Mouse (Mus musculus): ENCODE results near the gene Trit1.

DNA sequence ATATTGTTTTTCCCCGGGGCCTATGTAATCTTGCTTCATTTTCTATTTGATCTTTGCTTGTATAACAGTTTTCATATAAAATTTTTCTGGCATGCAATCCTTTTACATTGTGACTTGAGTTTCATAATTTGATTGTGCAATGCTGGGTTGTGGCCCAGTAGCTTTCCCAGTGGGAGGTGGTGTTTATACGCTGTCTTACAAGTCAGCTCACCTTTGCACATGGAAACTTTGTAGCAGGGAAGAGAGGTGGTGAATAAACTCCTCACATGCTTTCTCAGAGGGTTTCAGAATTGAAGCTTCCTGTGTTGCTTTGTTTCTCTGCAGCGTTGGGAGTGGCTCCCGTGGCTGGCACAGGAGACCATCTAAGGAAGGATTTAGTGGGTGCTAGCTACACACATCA lies 28.4 kb downstream of the Trit1 start:
- TF ChIP-seq CTCF (IDR thresholded peaks at IDR 0.05; ENCODE audit: extremely low read depth, insufficient read depth, insufficient read length, insufficient replicate concordance), result no peak
- TF ChIP-seq POLR2A (IDR thresholded peaks at IDR 0.05; ENCODE audit: low read depth, low read length), result no peak
